Mouse (Mus musculus) small intestine, adult 2 months (tissue): ENCODE measurements around the gene Fam198a.

Experiments
- CTCF ChIP-seq: fragments of 200-500 bp; IDR thresholded peaks from 2 replicates; pipeline ENCODE4 v1.5.1; 2012; ENCODE audit warnings: low read depth, mild to moderate bottlenecking, control low read depth, inconsistent platforms, low read length, moderate library complexity, mixed read lengths; ENCODE audit not compliant: insufficient replicate concordance, insufficient read length; ENCODE audit errors: extremely low read depth
- POLR2A ChIP-seq: fragments of 200-500 bp; IDR thresholded peaks from 2 replicates; pipeline ENCODE4 v1.6.1; 2012; ENCODE audit warnings: low read depth, mild to moderate bottlenecking, control low read depth, inconsistent platforms, low read length, moderate library complexity

- TF ChIP-seq CTCF (no peak), POLR2A (no peak)
Observed at GRCm38 (mm10) chr9:122018782-122019395, 68.1 kb downstream of the Fam198a start.
